Mouse (Mus musculus) cerebellum, adult 8-10 months (tissue): ENCODE measurements at regions not wholly inside any gene's neighbourhood (a gene's known extent, or its start where the extent isn't known, plus 50 kb on each side); places are given as distances from the start of the nearest gene placed in this dataset.

Experiments
- DNase-seq: peaks from one replicate; pipeline ENCODE4 v3.0.0; 2022

DNA sequence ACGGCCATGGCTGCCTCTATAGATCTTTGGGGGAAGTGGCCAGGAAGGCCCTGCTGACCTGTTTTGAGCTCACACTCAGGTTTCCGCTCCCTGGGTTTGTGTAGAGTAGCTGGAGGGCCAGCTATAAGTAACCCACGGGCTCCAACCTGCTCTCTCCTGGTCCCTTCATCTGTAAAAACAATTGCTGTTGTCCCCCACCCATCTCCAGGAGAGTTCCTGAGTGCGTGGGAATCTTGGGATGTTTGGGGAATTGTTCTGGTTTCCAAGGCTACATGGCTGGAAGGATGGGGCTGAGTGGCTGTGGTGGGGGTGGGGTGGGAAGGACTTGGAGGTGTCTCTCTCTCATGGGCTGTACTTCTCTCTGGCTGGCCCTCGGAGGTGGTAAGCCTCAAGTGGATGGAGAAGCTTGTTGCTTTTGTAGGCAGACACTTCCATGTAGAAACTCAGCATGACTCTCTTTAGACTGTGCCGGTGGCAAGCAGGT lies 86.0 kb downstream of the Ackr3 start:
- DNase-seq, result no peak

DNA sequence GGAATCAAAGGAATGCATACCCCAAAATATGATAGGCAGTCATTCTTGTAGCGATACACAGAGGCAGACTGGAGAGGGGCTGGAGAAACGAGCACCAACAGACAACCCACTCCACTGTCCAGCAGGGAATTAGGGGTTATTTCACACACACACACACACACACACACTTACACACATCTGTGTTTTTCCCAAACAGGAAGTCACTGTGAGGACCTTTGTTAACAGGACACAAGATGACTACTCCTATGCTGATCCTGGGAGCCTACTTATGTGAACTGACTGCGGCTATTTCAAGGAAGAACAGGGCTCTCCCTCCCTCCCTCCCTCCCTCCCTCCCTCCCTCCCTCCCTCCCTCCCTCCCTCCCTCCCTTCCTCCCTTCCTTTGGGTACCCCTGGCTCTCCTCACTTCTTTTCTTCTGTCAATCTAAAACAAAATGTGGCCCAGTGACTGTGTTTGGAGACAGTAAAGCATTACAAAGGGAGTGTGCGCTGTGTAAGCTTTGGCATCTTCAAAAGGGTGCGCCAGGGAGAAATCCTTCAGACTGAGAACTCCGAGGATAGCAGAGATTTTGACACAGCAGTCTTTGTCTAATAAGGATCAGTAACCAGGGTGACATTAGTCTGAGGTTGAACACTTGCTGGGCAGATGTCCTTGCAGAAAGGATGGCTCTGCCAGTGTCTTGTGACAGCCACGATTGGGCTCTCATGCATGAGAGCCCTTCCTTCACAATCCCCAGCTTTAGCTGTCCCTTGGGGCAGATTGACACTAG lies 86.8 kb downstream of the Ackr3 start:
- no peak for DNase-seq

DNA sequence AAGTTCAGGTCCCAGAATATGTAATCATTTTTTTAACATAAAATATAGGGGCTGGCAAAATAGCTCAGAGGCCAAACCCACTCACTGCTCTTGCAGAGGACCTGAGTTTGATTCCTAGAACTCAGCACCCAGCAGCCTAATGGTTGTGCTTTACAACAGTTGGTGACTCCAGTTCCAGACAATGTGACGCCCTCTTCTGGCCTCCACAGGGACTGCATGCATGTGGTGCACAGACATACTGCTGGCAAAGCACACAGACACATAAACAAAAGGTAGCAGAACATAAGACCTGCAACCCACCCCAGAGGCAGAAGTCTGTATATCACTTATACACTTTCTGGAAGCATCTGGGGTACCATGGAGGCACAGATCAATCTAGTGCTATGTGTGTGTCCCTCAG lies 87.5 kb downstream of the Ackr3 start:
- DNase-seq, result no peak

DNA sequence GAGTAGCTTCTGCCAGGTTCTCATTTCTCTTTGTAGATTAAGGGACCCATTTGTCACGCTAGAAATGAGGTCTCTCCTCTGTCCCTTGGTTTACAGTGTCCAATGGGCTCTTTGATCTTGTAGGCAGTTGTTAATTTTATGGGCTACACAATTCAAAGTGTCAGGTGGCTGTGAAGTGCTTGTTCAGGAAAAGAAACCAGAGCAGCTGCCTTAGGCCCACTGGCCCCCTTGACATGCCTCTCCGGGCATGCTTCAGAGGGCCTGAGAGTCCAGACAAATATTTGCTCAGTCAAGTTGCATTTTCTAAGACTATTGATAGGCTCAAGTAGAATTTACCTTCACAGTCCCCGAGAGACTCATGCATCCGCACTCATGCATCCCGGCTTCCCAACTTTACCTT lies 94.0 kb downstream of the Ackr3 start:
- DNase-seq, result no peak

DNA sequence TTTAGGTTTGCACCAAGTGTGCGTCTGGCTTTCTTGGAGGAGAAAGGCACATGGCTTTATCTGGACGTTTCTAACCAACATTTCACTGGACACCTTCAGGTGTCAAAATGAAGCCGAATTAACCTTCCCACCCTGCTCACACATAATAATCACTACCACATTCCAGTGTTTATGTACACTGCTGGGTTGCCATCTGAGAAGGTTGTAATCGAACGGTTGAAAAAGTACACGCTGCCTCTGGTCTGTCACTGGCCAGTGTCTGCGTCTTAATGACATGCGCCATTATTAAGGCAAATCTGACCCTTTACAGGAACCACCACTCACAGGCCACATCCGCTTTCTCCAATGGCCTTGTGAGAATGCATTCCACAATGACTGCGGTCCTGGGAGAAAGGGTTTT lies 96.4 kb downstream of the Ackr3 start:
- DNase-seq, result no peak

DNA sequence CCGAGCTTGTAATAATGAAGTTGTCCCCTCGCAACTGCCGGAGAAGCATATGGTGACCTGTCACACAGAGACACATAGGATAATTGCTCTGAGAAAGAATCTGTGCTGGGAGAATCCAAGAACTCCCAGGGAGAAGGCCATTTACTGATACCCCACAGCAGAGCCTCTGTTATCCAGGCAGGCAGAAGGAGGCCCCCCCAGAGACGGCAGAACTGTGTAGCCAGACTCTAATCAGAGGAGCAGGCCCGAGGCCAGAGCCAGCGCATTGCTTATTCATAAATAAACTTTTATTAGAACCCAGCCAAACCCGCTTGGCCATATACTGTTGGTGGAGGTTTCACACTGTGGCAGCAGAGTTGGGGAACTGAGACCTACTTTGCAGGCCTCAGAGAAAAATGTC lies 100.6 kb downstream of the Ackr3 start:
- no peak for DNase-seq

DNA sequence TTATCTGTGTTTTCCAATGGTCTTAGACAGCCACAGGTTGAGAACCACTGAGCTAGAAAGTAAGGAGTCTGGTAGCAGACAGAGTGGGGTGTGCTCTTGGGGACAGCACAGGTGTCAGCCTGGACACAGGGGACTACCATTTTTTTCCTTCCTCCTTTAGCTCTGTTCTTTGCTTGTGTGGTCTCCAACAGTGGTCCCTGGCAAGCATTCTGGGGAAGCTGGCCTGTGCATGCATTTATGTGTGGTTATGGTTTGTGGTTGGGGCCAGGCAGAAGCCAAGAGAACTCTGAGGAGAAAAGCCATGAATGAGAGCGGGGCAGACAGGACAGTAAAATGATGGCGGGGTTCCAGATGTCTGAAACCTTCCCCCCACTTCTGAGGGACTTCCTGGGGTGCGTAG lies 107.2 kb downstream of the Ackr3 start:
- no peak for DNase-seq

DNA sequence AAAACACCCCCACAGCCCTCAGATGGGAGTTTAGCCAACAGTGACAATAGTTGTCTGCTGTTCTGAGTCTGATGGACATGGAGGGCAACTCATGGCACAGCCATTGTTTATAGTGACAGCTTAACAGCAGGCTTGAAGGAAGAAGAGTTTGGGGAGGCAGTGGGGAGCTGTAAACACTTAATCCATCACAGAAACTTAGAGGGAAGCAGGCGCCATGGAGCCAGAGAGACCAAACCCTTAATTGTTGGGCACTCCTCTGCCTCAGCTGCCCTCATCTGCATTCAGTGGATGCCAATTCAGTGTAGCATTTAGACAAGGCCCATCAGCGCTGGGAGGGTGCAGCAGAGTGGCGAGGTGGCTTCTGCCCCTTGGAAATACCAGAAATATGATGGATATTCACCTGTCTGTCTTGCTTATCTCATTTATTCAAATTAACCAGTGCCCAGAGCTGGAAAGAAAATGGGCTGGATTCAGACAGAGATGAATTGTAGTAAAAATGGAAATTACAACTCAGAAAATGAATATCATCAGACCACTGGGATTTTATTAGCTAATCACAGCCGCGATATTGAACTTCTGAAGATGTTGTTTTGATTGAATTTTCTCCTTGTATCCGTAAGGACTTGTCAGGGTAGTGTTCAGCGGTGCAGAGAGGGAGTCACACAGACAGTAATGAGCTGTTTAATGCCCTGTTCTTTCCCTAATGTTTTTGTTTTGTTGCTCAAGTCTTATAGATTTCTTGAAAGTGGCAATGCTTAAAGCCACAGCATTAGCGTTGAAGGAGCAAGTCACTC lies 108.1 kb downstream of the Ackr3 start:
- no peak for DNase-seq

DNA sequence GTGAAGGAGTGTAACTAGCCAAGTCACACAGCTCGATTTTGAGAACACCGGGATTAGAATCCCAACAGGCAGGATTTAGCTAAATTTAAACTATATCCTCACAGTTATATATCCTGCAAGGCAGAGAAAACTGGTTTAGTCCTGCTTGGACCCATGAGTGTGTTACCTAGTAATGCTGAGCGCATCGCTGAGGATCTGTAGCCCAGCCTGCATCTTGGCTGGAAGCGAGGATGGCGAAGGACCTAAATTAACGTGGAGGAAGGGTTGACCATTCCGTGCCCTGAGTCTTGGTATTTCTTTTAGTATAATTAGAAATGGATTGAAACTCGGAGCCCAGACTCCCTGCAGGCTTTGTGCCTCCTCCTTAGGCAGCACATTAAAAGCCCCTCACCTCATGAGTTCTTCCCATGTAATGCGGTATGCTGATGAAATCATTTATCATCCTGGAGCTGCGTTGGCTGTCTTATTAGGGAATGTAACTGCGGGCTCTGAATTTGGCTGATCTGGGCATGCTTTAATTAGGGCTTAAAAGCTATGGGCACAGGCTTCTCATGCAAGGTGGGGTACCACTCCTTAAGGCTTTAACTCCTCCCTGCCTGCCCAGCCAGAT lies 110.1 kb downstream of the Ackr3 start:
- no peak for DNase-seq

DNA sequence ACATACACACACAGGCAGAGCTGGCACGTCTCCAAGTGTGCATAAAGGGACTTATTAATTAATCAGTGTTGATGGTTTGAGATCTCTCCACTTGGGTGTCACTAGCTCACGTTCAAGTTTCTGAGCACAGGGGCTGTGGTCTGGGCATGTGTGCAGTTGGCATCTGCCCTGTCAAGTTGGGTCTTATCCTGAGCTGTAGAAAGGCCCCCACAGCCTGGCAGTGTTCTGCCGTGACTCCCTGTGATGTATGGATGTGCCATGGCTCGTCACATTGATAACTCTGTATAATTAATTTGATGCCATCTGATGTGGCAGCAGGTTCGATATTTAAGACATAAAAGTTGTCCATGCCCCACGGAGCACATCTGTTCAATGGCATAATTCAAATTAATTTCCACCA lies 114.1 kb downstream of the Ackr3 start:
- DNase-seq, result no peak

DNA sequence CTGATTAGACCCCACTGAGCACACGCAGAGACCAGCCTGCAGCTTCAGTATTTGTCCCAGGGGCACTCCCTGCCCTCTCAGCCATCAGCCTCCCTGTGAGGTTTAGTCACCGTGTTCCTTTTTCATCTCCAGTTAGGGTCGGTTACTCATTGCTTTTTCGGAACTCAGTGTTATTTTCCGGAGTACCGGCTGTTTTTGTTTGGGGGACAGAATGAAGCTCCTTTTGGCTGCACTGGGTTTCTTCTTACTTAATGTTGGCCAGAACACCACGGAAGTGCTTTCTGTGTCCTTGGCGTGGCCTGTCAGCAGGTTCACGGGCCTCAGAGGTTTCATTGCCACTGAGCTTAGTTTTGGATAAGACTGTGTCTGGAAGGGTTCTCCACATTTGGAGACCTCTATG lies 114.7 kb downstream of the Ackr3 start:
- DNase-seq, result no peak

DNA sequence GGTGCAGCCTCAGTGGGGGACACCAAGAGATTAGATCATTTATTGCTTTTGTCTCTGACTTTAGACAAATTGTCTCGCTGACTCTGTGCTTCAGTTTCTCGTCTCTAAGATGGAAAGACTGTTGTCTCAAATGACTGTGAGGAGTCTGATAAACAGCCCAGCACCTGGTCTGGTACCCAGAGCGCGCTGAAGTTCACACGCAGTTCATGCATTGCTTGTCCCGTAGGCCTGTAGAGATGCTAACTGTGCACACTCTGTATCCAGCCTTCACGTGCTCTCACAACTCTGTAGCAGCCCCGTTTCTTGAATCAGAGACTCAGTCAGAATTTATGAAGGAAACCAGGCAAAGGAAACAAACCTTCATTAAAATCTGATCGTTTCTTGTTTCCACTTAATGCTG lies 116.7 kb downstream of the Ackr3 start:
- no peak for DNase-seq

DNA sequence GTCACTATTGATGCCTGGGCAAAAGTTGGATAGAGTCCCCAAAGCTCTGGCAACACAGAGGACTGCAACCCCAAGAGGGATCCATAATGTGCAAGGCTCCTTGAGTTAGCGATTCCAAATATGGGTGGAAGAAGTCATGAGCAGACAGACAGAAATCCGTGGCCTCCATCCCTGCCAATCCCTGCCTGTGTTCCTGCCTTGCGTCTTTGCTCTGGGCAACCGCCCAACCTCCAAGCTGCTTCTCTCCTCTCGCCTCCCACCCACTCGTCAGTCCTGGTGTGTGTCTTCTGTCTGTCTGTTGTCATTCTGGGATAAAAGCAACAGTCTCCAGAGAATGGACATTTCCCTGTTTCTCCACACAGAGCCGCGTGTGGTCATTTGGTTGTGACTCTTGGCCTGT lies 117.7 kb downstream of the Ackr3 start:
- no peak for DNase-seq

DNA sequence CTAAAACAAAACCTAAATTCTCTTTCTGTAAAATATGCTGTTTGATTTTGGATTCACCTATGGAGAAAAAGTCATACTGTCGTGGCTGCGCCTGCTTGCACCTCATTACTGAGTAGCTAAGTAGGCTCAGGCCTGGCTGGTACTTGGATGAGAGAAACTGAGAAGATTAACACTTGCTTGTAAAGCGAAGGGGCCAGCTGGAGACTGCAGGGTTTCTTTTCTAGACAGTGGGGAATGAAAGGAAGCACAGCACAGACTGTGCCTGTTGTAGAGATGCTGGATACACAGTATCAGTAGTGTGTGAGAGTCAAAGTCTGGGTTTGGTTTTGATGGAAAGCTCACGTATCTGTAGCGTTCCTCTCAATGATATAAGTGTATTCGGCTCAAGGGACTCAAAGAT lies 123.5 kb downstream of the Ackr3 start:
- no peak for DNase-seq

DNA sequence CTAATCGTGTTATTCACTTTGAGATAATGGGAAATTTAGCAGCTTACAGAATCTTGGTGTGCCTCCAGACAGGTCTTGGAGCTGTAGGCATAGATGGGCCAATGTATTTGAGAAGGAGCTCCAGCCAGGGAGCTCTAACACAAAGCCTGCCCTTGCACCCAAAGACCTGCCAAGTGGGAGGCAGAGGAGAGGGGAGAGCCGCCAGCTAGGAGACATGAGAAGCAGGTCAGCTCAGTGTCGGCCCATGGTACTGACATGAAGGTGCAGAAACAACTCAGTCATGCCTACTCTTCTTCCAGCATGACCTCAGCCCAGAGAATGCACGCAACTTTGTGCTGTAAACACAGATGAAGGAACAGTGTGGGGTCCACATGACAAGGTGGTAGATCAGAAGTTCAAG lies 128.8 kb downstream of the Ackr3 start:
- DNase-seq, result no peak

DNA sequence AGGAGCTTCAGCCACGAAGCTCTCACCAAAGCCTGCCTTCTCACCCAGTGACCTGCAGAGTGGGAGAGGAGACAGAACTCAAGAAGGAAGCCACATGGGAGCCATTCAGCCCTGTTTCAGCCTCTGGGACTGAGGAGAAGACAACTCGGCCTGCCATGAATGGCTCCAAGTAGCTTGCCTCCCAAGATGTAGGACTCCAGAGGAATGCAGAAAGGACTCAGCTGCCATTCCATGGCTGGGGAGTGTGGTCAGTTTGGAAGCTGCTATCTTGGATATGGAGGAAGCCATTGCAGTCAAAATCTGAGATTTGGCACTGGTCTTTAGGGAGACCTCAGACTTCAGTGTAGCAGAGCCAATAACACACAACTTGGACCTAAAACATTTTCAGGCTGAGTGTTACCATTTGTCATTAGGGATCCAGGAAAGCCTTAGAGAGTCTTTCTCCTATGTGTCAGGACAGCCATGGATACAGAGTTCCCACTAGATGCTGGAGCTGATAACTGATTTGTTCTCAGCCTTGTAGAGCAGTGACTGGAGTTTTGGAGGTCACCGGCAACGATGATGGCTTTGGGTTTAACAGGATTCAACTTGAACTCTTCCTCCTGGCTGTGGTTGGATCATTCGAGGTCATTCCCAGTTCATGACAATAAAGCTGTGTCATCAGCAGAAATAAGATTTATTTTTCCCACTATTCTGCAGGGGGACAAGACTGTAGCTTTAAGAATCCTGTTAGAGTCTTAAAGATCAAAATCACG lies 130.1 kb downstream of the Ackr3 start:
- no peak for DNase-seq

DNA sequence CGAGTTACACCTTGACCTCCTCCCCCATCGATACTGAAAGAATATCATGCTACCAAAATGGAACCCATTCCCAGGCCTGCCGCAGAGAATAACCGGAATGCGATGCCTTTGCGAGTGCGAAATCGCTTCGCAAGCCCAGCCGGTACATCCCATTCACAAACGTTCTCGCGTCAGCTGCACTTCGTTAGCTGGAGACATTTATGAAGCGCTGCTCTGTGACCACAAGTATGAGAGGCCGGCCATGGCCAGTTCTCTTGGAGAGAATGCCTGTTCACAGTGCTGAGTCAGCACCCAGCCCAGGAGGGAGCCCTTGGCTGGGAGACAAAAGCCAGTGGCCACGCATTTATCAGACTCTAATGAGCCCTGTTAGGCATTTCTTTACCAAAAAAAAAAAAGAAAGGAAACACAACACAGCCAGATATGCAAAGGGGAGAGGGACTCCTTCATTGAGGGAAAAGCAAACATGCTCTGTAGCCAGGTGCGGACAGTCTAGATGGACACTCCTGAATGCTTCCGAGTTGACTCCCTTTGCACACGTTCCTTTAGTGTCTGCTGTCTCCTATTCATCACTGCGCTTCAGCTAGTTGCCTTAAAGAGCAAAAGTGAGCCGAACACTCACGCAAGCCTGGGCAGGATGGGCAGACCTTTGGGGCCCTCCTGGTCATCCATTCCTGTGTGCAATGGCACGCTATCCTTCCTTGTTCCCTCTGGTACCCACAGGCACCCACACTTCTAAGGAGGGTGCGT lies 131.4 kb downstream of the Ackr3 start:
- no peak for DNase-seq

DNA sequence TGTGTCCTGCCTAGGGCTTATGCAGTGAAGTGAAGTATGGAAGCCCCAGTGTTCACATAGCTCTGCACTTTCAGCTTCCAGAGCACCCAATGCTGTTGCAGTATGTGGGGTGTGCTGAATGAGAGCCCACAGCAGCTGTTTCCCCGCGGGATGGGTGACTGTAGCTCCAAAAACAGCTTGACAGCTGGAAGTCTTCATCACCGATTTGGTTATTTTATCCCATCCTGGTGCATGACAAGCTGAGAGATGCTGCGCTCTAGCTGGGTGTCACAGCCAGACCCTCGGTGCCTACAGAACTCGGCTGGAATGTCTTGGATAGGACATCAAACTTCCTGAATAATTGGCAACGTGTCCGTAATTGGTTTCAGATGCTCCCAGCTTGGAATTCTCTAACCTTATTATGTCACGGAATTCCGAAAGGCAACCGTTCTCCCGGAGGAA lies 134.1 kb downstream of the Ackr3 start:
- DNase-seq, result no peak

DNA sequence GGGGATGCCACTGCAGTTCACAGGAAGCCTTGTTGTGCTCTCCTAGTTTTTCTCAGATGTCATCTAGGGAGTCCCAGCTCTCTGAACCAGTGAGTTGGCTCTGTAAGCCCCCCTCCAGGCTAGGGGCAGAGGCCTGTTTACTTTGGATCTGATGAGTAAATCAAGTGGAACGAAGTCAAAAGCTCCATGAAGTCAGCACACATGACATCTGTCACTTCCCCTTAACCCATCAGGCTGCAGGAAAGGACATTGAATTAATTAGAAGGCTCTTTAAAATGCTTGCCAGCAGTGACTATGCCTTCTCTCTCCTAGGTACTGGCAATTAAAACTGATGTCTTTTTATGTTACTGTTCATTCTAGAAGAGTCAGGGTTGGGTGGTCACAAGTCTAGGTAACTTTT lies 138.6 kb downstream of the Ackr3 start:
- DNase-seq, result no peak

DNA sequence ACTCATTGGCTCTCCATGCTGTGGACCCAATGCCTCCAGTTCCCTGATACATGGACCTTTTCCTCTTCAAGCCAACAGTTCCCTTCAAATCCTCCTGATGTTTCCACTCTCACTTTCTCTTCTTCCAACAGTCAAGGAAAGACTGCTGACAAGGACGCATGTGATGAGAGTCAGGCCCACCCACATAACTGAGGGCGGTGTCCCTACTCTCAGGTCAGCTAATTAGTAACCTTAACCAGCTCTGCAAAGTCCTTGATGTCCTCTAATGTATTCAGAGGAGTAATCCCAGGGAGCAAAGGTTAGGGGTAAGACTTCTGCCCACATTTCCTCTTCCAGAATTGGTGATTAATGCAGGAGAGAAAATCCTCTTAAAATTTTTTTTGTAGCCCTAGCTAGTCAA lies 139.7 kb downstream of the Ackr3 start:
- no peak for DNase-seq

DNA sequence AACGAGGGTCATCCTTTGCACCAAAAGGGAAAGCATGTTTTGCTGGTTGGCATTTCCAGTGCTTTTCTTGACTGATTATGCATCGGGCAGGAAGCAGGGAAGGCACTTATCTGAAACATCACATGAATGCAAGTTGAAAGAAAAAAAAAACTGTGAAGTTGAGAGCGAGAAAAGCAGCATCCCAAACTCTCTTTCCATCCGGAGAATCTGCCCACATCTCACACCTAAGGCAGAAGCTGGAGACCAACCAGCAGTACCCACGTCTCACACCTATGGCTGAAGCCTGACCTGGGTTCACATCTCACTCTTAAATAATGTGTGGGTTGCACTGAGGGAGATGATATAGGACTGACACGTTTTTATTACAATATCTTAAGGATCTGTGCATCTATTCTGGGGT lies 143.3 kb downstream of the Ackr3 start:
- DNase-seq, result no peak

DNA sequence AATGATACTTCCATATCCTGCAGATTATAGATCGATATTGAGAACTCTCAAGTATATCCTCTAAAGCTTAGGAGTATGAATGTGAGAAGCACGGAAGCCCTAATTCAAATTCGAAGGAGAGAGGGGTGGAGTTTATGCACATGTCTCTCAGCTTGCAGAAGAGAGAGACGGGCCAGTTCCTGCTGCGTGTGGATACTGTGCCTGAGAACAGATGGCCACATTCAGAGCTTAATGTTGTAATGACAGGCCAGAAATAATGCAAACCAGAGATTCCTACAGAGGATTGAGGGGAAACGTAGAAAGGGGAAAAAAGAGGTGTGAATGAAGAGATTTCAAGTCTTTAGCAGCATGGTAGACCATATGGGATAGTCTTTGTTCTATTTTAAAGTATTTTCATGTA lies 145.8 kb downstream of the Ackr3 start:
- DNase-seq, result peak; percentile 49

DNA sequence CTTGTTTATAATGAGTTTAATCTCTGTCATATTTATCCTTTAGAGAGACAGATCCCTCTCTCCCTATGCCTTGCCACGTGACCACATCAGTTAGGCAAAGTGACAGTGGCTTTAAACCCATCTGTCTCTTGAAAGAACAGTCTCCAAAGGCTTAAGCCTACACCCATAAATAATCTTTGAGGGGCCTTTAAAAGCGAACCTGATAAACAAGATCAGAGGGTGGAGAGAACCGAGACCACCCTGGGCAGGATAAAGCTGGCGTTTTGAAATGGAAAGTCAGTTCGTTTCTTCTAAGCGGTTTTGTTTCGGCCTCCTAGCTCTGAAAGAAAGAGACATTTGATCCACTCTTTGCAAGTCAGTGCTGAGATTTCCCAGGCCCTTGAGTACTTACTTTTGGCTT lies 149.5 kb downstream of the Ackr3 start:
- DNase-seq, result no peak
